Mouse (Mus musculus): ENCODE data around the gene Cda.

DNA sequence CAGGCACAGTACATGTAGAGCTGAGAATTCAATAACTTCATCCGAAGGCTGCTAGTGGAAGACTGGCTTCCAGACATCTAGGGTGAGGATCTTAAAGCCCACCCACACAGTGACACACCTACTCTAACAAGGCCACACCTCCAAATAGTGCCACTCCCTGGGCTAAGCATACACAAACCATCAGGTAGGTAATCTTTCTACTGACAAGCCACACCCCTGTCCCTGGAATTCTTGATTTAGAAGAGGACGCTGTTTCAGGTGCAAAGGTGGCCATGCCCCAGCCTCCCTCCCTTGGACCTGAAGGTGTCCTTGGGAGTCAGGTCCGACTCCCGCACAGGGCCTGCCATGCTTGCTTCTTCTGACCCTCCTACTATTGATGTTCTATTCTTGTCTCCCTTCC, 34.7 kb downstream of the Cda start:
- no peak for TF ChIP-seq CTCF (IDR thresholded peaks at IDR 0.05; ENCODE audit: borderline replicate concordance, control insufficient read depth, extremely low read depth, insufficient read depth, low read length, poor library complexity)
- TF ChIP-seq POLR2A (IDR thresholded peaks at IDR 0.05; ENCODE audit: control insufficient read depth, extremely low read depth, insufficient read depth, low read length, poor library complexity): no peak

All from thymus, adult 2 months (tissue).